Mouse (Mus musculus): ENCODE results near the gene Pafah1b2. TPM values are rescaled to one million over a fixed set of nuclear protein-coding genes. Genes with fewer than 3 reads are reported as not detected.
A peak's percentile ranks its signal among the peaks of the same experiment; 100 is the strongest.

Gene Pafah1b2
- total and polyA plus RNA-seq, 3 experiments: 17.1 to 49.0 (median 46.0) TPM

DNA sequence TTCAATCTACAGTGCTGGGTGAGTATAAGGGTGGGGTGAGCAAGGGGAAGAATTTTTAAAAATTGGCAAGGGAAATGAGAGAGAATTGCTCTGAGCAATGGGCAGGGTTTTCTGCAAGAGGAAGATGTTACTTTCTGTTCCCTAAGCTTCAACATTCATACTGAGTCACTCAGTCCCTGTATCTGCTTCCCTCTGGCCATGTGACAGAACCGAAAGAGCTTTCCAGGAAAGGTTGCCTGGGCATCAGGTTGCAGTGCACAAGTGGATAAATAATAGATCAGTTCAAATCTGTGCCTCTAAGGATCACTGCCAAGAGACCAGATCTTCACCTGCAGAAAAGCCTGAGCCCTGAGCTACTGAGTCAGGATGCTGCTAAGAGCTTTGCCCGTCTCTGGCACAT lies 50.6 kb downstream of the Pafah1b2 start:
- peak in 1 of 2 experiments; percentile 48 for DNase-seq
- H3K4me1 ChIP-seq (ENCODE audit: control insufficient read depth, insufficient read depth, low read length): peaks cover 9% of the 10 kb centered on the region
- H3K4me3 ChIP-seq: no peak overlapping the region
- no peaks in the 10 kb centered on the region for H3K27me3 ChIP-seq (ENCODE audit: control insufficient read depth, insufficient read depth, low read length)
- no peak overlapping the region for H3K27ac ChIP-seq
- TF ChIP-seq POLR2A (IDR thresholded peaks at IDR 0.05; ENCODE audit: insufficient read depth, low read depth, low read length) (no peak), EP300 (IDR thresholded peaks at IDR 0.05; ENCODE audit: insufficient read depth, low read depth, low read length) (no peak), CTCF (IDR thresholded peaks at IDR 0.05) (no peak)
- WGBS: 49% methylated on average over 2 of the region's 2 CpGs
- intact Hi-C loops (cut with DNase I): no loop called here
- H3K36me3 ChIP-seq (ENCODE audit: control insufficient read depth, insufficient read depth, low read length): peaks cover 5% of the 10 kb centered on the region
- no peak overlapping the region for H3K9ac ChIP-seq (ENCODE audit: low read depth, low read length)
- no peaks in the 10 kb centered on the region for H3K79me2 ChIP-seq (replicated peaks; ENCODE audit: control insufficient read depth, insufficient read depth, low read length)

DNA sequence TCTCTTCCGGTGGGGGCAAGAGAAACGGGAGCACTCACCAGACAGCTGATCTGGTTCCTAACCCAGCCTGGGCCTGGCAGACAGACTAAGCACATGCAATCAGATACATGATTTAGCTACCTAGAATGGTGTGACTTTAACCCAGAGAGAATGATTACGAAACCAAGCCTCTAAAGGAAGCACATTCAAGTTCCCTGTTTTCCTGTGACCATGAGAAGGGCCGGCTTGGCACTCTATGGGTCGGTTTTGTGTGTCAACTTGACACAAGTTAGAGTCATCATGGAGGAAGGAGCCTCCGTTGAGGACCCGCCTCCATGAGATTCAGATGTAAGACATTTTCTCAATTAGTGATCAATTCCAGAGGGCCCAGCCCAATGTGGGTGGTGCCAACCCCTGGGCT lies 52.8 kb downstream of the Pafah1b2 start:
- H3K9ac ChIP-seq (ENCODE audit: low read depth, low read length): no peak overlapping the region
- H3K27me3 ChIP-seq (ENCODE audit: control insufficient read depth, insufficient read depth, low read length): no peaks in the 10 kb centered on the region
- H3K27ac ChIP-seq: no peak overlapping the region
- WGBS: 63% methylated on average over 7 of the region's 7 CpGs
- no peak for DNase-seq
- TF ChIP-seq CTCF (IDR thresholded peaks at IDR 0.05) (no peak), EP300 (IDR thresholded peaks at IDR 0.05; ENCODE audit: insufficient read depth, low read depth, low read length) (no peak), POLR2A (IDR thresholded peaks at IDR 0.05; ENCODE audit: insufficient read depth, low read depth, low read length) (no peak)
- peaks cover 5% of the 10 kb centered on the region for H3K36me3 ChIP-seq (ENCODE audit: control insufficient read depth, insufficient read depth, low read length)
- peaks cover 9% of the 10 kb centered on the region for H3K4me1 ChIP-seq (ENCODE audit: control insufficient read depth, insufficient read depth, low read length)
- H3K79me2 ChIP-seq (replicated peaks; ENCODE audit: control insufficient read depth, insufficient read depth, low read length): no peaks in the 10 kb centered on the region
- intact Hi-C loops (cut with DNase I): no loop called here
- no peak overlapping the region for H3K4me3 ChIP-seq

DNA sequence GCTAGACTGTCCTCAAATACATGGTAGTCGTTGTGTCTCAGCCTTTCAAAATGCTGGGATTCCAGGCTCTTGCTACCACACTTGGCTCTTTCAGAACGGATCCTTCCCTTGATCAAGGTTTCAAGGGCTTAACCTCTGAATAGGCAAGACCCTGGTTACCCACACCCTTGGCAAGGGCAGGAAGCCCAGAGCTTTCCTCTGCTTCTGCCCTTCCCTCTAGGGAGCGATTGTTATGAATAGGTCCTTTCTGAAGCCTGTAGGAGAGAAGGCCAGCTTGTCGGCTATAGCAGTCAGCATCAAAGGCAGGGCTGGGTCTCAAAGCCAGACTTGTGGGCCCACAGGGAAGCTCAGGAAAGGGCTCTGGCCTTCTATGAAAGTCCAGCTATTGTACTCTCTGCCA lies 53.6 kb downstream of the Pafah1b2 start:
- Histone ChIP-seq H3K36me3 (ENCODE audit: control insufficient read depth, insufficient read depth, low read length) (peaks cover 4% of the 10 kb centered on the region), H3K27me3 (ENCODE audit: control insufficient read depth, insufficient read depth, low read length) (no peaks in the 10 kb centered on the region), H3K4me1 (ENCODE audit: control insufficient read depth, insufficient read depth, low read length) (peaks cover 9% of the 10 kb centered on the region), H3K4me3 (no peak overlapping the region), H3K79me2 (replicated peaks; ENCODE audit: control insufficient read depth, insufficient read depth, low read length) (no peaks in the 10 kb centered on the region), H3K27ac (peak overlapping the region; percentile 47), H3K9ac (ENCODE audit: low read depth, low read length) (no peak overlapping the region)
- intact Hi-C loops (cut with DNase I): no loop called here
- TF ChIP-seq EP300 (IDR thresholded peaks at IDR 0.05; ENCODE audit: insufficient read depth, low read depth, low read length): no peak
- no peak for TF ChIP-seq POLR2A (IDR thresholded peaks at IDR 0.05; ENCODE audit: insufficient read depth, low read depth, low read length)
- no peak for TF ChIP-seq CTCF (IDR thresholded peaks at IDR 0.05)
- WGBS: 42% methylated on average over 4 of the region's 4 CpGs
- no peak for DNase-seq

DNA sequence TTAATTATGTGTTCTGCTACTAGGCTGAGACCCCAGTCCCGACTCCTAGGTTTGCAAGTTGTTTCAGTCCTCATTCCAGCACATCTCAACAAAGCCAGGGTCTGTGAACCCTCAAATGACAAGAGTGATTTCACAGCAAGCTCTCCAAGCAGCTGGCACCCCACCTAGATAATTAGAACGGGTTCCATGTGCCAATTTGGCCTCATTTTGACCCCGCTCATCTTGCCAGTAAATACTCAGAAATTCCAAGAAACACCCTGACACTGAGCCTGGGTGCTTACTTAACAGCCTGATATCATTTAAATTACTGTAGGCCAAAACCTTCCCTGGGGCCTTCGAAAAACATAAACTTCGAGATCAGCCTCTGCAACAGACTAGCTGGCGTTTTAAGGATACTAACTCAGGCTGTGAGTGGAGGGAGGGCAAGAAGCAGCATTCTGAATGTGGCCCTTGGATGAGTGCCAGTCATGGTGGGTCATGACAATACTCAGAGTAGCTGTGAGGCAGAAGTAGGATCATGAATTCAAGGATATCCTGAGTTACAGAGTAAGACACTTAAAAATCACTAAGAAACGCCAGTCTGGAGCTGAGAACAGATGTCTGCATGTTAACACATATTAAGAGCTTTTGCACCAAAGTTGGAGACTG lies 54.3 kb downstream of the Pafah1b2 start:
- H3K27ac ChIP-seq: peak overlapping the region; percentile 47

DNA sequence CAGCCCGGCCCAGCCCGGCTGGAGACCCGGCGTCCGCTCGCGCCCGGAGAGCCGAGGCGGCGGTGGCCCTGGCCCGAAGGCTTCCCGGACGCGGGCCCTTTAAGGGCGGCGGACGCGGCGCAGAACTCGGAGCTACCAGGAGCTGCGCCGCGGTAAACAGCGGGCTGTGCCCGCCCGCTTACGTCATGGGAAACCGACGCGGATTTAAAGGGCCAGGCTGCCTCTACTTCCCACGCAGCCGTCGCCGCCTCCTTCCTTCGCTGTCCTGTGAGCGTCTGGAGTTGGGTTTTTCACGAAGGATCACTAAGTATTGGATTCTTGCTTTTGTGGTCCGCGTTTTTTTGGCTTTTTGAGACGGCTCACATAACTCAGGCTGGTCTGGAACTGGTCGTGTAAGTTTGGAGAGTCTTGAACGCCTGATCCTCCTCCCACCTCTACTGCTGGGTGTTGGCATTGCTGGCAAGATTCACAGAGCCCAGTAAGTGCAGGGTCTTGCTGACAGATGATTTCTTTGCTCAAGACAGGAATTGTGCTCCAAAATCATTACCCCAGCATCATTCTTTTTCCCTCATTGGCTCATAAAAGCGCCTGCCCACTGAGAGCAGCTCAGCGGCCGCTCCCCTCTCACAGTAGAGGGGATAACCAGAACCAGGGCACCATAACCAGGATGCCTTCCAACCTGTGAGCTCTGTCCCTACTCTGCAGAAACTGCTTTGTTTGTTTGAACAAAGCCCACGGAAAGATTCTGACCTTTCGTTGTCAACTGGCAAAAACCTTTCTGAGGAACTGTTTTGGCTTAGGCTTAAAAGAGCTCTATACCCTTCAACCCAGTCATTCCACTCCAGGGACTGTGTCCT lies 57.2 kb downstream of the Pafah1b2 start, which contains the start of gene Sidt2:
Sidt2 (minus strand) TSS at position 152 of the 857 bp plus-strand sequence.
- Histone ChIP-seq H3K36me3 (ENCODE audit: control insufficient read depth, insufficient read depth, low read length) (no peaks in the 10 kb centered on the region; the same call in 1 of the 2 replicates), H3K27me3 (ENCODE audit: control insufficient read depth, insufficient read depth, low read length) (no peaks in the 10 kb centered on the region), H3K79me2 (replicated peaks; ENCODE audit: control insufficient read depth, insufficient read depth, low read length) (peaks cover 2% of the 10 kb centered on the region; the same call in 1 of the 2 replicates), H3K27ac (peak within 1 kb of the TSS; percentile 95), H3K9ac (ENCODE audit: low read depth, low read length) (peak within 1 kb of the TSS; percentile 97), H3K4me1 (ENCODE audit: control insufficient read depth, insufficient read depth, low read length) (peaks cover 10% of the 10 kb centered on the region), H3K4me3 (peak within 1 kb of the TSS; percentile 72)
- TF ChIP-seq POLR2A (IDR thresholded peaks at IDR 0.05; ENCODE audit: insufficient read depth, low read depth, low read length) (peak; percentile 63), EP300 (IDR thresholded peaks at IDR 0.05; ENCODE audit: insufficient read depth, low read depth, low read length) (0 out of 2 replicates have a peak, but pooled peaks have one; percentile 51), CTCF (IDR thresholded peaks at IDR 0.05) (peak; percentile 15; the same call in 1 of the 2 replicates)
- WGBS: 1% methylated on average over 48 of the region's 48 CpGs
- peak; percentile 93 to 95 for DNase-seq
- intact Hi-C loops (cut with DNase I): loop anchor here (1.0 kb wide), 2 partner anchors 29 to 48 kb away; no protein-coding TSS in a partner anchor

More for the DNA sequence above, 54.3 kb downstream of the Pafah1b2 start:
- Histone ChIP-seq H3K4me3 (no peak overlapping the region), H3K27me3 (ENCODE audit: control insufficient read depth, insufficient read depth, low read length) (no peaks in the 10 kb centered on the region), H3K4me1 (ENCODE audit: control insufficient read depth, insufficient read depth, low read length) (peaks cover 12% of the 10 kb centered on the region), H3K79me2 (replicated peaks; ENCODE audit: control insufficient read depth, insufficient read depth, low read length) (no peaks in the 10 kb centered on the region), H3K36me3 (ENCODE audit: control insufficient read depth, insufficient read depth, low read length) (peaks cover 3% of the 10 kb centered on the region), H3K9ac (ENCODE audit: low read depth, low read length) (no peak overlapping the region)
- WGBS: 38% methylated on average over 7 of the region's 7 CpGs
- intact Hi-C loops (cut with DNase I): no loop called here
- DNase-seq: no peak
- TF ChIP-seq POLR2A (IDR thresholded peaks at IDR 0.05; ENCODE audit: insufficient read depth, low read depth, low read length) (no peak), EP300 (IDR thresholded peaks at IDR 0.05; ENCODE audit: insufficient read depth, low read depth, low read length) (no peak), CTCF (IDR thresholded peaks at IDR 0.05) (no peak)

Data from heart, adult 2 months (tissue).